In genomic region chr12:33287686-33288085, GRCm38 (mm10) we compare ENCODE assay signal across 23 mouse cellular contexts.
DNase-seq lines count a peak whose midpoint lies in the region; ATAC-seq and TF ChIP-seq lines count a peak whose summit lies in the region.
"Had no signal": no experiment of that assay in that cellular context is flagged by ENCODE, and none has a peak within 500 bp of the region (broad histone marks: within the 10 kb centered on the region; RNA-seq: fewer than 3 reads in every experiment).

No protein-coding gene starts in this region.

- ATAC-seq in kidney, embryonic 14.5 days (ENCODE audit: low FRiP score, low TSS enrichment): no peak
- no peak for ATAC-seq in lung, postnatal 0 days
- ATAC-seq: hindbrain, postnatal 0 days; intestine, embryonic 16.5 days had no signal

- no peak overlapping the region for H3K4me2 ChIP-seq in kidney, embryonic 14.5 days (replicated peaks; ENCODE audit: low read depth, low read length)
- no peak overlapping the region for H3K4me2 ChIP-seq in lung, postnatal 0 days (replicated peaks; ENCODE audit: low read depth, low read length)
- H3K4me2 ChIP-seq: heart, embryonic 11.5 days; limb, embryonic 15.5 days; lung, embryonic 15.5 days; neural tube, embryonic 12.5 days had no signal

- no peak for TF ChIP-seq EP300 in lung, postnatal 0 days (IDR thresholded peaks at IDR 0.05)

- TF ChIP-seq CTCF in kidney, adult 2 months (conservative IDR thresholded peaks at IDR 0.05; ENCODE audit: insufficient read depth, insufficient read length, low read depth, low read length): no peak
- TF ChIP-seq CTCF in lung, postnatal 0 days (IDR thresholded peaks at IDR 0.05): no peak

- no peak overlapping the region for H3K27ac ChIP-seq in kidney, adult 2 months (ENCODE audit: insufficient read depth, low read depth, low read length)
- no peak overlapping the region for H3K27ac ChIP-seq in kidney, embryonic 14.5 days (ENCODE audit: low read depth, low read length)
- H3K27ac ChIP-seq in lung, postnatal 0 days (ENCODE audit: low read length): no peak overlapping the region
- H3K27ac ChIP-seq: forebrain, embryonic 10.5 days; hindbrain, postnatal 0 days; limb, embryonic 15.5 days; liver, embryonic 14.5 days; lung, embryonic 15.5 days; neural tube, embryonic 12.5 days had no signal

- peak; percentile 23 for DNase-seq in adrenal gland, postnatal 10 days
- DNase-seq in adrenal gland, postnatal 4 days (ENCODE audit: low spot score in 2 of 2): no peak
- peak; percentile 66 for DNase-seq in kidney, adult 2 months
- DNase-seq in lung, postnatal 0 days (ENCODE audit: low spot score): peak; percentile 23
- DNase-seq in lung, adult 18-20 months: no peak
- peak; percentile 25 for DNase-seq in ovary, postnatal 36 days (ENCODE audit: low spot score)
- DNase-seq in ovary, postnatal 10 days (ENCODE audit: low spot score): no peak
- DNase-seq: cerebellum, adult 11-12 months; heart, adult 11 months; left cerebral cortex, postnatal 4 days; midbrain, embryonic 14.5 days; retina, postnatal 1 day; right cerebral cortex, postnatal 4 days; thymus, postnatal 14 days had no signal

- no peak for TF ChIP-seq POLR2A in kidney, adult 2 months (IDR thresholded peaks at IDR 0.05; ENCODE audit: low read depth, low read length)

- H3K4me3 ChIP-seq in kidney, adult 2 months (ENCODE audit: insufficient read depth, low read depth, low read length): no peak overlapping the region
- H3K4me3 ChIP-seq in kidney, embryonic 14.5 days (ENCODE audit: low read length): no peak overlapping the region
- no peak overlapping the region for H3K4me3 ChIP-seq in lung, postnatal 0 days (ENCODE audit: low read depth, low read length)
- H3K4me3 ChIP-seq: forebrain, embryonic 10.5 days; limb, embryonic 15.5 days; lung, embryonic 15.5 days; neural tube, embryonic 12.5 days had no signal

- no peak overlapping the region for H3K9ac ChIP-seq in kidney, embryonic 14.5 days (ENCODE audit: low read depth, low read length)
- H3K9ac ChIP-seq in lung, postnatal 0 days (replicated peaks; ENCODE audit: low read depth): no peak overlapping the region
- H3K9ac ChIP-seq: limb, embryonic 15.5 days; liver, embryonic 14.5 days; lung, embryonic 15.5 days; neural tube, embryonic 12.5 days had no signal

- no peaks in the 10 kb centered on the region for H3K27me3 ChIP-seq in kidney, adult 2 months (replicated peaks; ENCODE audit: control insufficient read depth, insufficient read depth, low read length)
- no peaks in the 10 kb centered on the region for H3K27me3 ChIP-seq in kidney, embryonic 14.5 days (ENCODE audit: control insufficient read depth, insufficient read depth, low read length)
- no peaks in the 10 kb centered on the region for H3K27me3 ChIP-seq in lung, postnatal 0 days (replicated peaks; ENCODE audit: insufficient read depth, low read length)
- H3K27me3 ChIP-seq: limb, embryonic 15.5 days; lung, embryonic 15.5 days; neural tube, embryonic 12.5 days had no signal

- peaks cover 33% of the 10 kb centered on the region for H3K4me1 ChIP-seq in kidney, adult 2 months (ENCODE audit: control insufficient read depth, insufficient read depth, low read length)
- peaks cover 18% of the 10 kb centered on the region for H3K4me1 ChIP-seq in kidney, embryonic 14.5 days (ENCODE audit: control insufficient read depth, insufficient read depth, low read length)
- H3K4me1 ChIP-seq in lung, postnatal 0 days (ENCODE audit: insufficient read depth, low read depth, low read length): no peaks in the 10 kb centered on the region; the same call in 1 of the 2 replicates

- no peaks in the 10 kb centered on the region for H3K36me3 ChIP-seq in kidney, adult 2 months (ENCODE audit: control insufficient read depth, insufficient read depth, low read length)
- no peaks in the 10 kb centered on the region for H3K36me3 ChIP-seq in kidney, embryonic 14.5 days (ENCODE audit: control insufficient read depth, insufficient read depth, low read length)
- no peaks in the 10 kb centered on the region for H3K36me3 ChIP-seq in lung, postnatal 0 days (ENCODE audit: insufficient read depth, low read length)
- H3K36me3 ChIP-seq: forebrain, embryonic 10.5 days; limb, embryonic 15.5 days; lung, embryonic 15.5 days; neural tube, embryonic 12.5 days had no signal

- no peaks in the 10 kb centered on the region for H3K9me3 ChIP-seq in kidney, embryonic 14.5 days (ENCODE audit: control insufficient read depth, low read length)
- no peaks in the 10 kb centered on the region for H3K9me3 ChIP-seq in lung, postnatal 0 days (ENCODE audit: low read length)
- H3K9me3 ChIP-seq: forebrain, embryonic 10.5 days; limb, embryonic 15.5 days; lung, embryonic 15.5 days; neural tube, embryonic 12.5 days had no signal

- 35% methylated on average over 3 of the region's 3 CpGs for WGBS in kidney, adult 2 months
- 26% methylated on average over 3 of the region's 3 CpGs for WGBS in kidney, embryonic 14.5 days
- 47% methylated on average over 3 of the region's 3 CpGs for WGBS in lung, postnatal 0 days

Comparison
In these comparisons a context has a peak if more than half of its experiments do, and no peak if none do; other contexts are left out.
1. DNase-seq: peak in adrenal gland, postnatal 10 days (single experiment), kidney, adult 2 months (single experiment), lung, postnatal 0 days (single experiment) and ovary, postnatal 36 days (single experiment); none in adrenal gland, postnatal 4 days (0 of 2), lung, adult 18-20 months (0 of 2) and ovary, postnatal 10 days (single experiment).